Mouse (Mus musculus): ENCODE measurements around the gene Dnttip2.

GRCm38 (mm10) chr3:122242876-122243275, 31.3 kb upstream of the Dnttip2 start:
- no peak for TF ChIP-seq CTCF (IDR thresholded peaks at IDR 0.05; ENCODE audit: borderline replicate concordance, insufficient read depth, low read depth, low read length)
- no peak for TF ChIP-seq POLR2A (IDR thresholded peaks at IDR 0.05; ENCODE audit: borderline replicate concordance, insufficient read depth, low read length)

Data from cerebellum, adult 2 months (tissue).